ENCODE assay signal across 14 mouse cellular contexts in genomic region chrX:11795010-11795409, GRCm38 (mm10).
DNase-seq lines count a peak whose midpoint lies in the region; ATAC-seq and TF ChIP-seq lines count a peak whose summit lies in the region.
"Had no signal": no experiment of that assay in that cellular context is flagged by ENCODE, and none has a peak within 500 bp of the region (broad histone marks: within the 10 kb centered on the region; RNA-seq: fewer than 3 reads in every experiment).

No protein-coding gene starts in this region.

- H3K27me3 ChIP-seq in embryonic facial prominence, embryonic 14.5 days (replicated peaks; ENCODE audit: control insufficient read depth, insufficient read depth, low read length) = peaks cover 3% of the 10 kb centered on the region; the same call in 1 of the 2 replicates
- H3K27me3 ChIP-seq in embryonic facial prominence, embryonic 10.5 days (replicated peaks; ENCODE audit: low read depth, poor library complexity, severe bottlenecking) = peaks cover 74% of the 10 kb centered on the region
- no peaks in the 10 kb centered on the region for H3K27me3 ChIP-seq in kidney, postnatal 0 days (ENCODE audit: insufficient read depth, low read length)
- H3K27me3 ChIP-seq in lung, postnatal 0 days (replicated peaks; ENCODE audit: insufficient read depth, low read length) = no peaks in the 10 kb centered on the region
- H3K27me3 ChIP-seq in heart, embryonic 11.5 days (ENCODE audit: control insufficient read depth, insufficient read depth, low read length) = no peaks in the 10 kb centered on the region

- H3K4me3 ChIP-seq in embryonic facial prominence, embryonic 14.5 days (ENCODE audit: low read depth, low read length) = no peak overlapping the region
- H3K4me3 ChIP-seq in embryonic facial prominence, embryonic 10.5 days = no peak overlapping the region
- no peak overlapping the region for H3K4me3 ChIP-seq in kidney, postnatal 0 days (replicated peaks; ENCODE audit: low read depth, low read length)
- H3K4me3 ChIP-seq in lung, postnatal 0 days (ENCODE audit: low read depth, low read length) = no peak overlapping the region
- H3K4me3 ChIP-seq in heart, embryonic 11.5 days (ENCODE audit: low read depth, low read length) = no peak overlapping the region
- H3K4me3 ChIP-seq: neural tube, embryonic 15.5 days had no signal

- H3K9ac ChIP-seq in embryonic facial prominence, embryonic 14.5 days (ENCODE audit: low read depth, low read length) = no peak overlapping the region
- no peak overlapping the region for H3K9ac ChIP-seq in kidney, postnatal 0 days (ENCODE audit: low read depth, low read length)
- H3K9ac ChIP-seq in lung, postnatal 0 days (replicated peaks; ENCODE audit: low read depth) = no peak overlapping the region
- H3K9ac ChIP-seq in heart, embryonic 11.5 days (ENCODE audit: low read depth, low read length) = no peak overlapping the region
- H3K9ac ChIP-seq: liver, embryonic 14.5 days; neural tube, embryonic 15.5 days had no signal

- TF ChIP-seq EP300 in lung, postnatal 0 days (IDR thresholded peaks at IDR 0.05) = no peak

- H3K36me3 ChIP-seq in embryonic facial prominence, embryonic 14.5 days (ENCODE audit: control insufficient read depth, insufficient read depth, low read length) = no peaks in the 10 kb centered on the region
- H3K36me3 ChIP-seq in embryonic facial prominence, embryonic 10.5 days (replicated peaks) = no peaks in the 10 kb centered on the region
- H3K36me3 ChIP-seq in kidney, postnatal 0 days (ENCODE audit: insufficient read depth, low read length) = no peaks in the 10 kb centered on the region
- H3K36me3 ChIP-seq in lung, postnatal 0 days (ENCODE audit: insufficient read depth, low read length) = no peaks in the 10 kb centered on the region
- H3K36me3 ChIP-seq in heart, embryonic 11.5 days (ENCODE audit: control insufficient read depth, insufficient read depth, low read length) = no peaks in the 10 kb centered on the region
- H3K36me3 ChIP-seq: neural tube, embryonic 15.5 days had no signal

- no peaks in the 10 kb centered on the region for H3K4me1 ChIP-seq in embryonic facial prominence, embryonic 14.5 days (ENCODE audit: control insufficient read depth, insufficient read depth, low read length)
- H3K4me1 ChIP-seq in embryonic facial prominence, embryonic 10.5 days = peaks cover 14% of the 10 kb centered on the region
- H3K4me1 ChIP-seq in kidney, postnatal 0 days (replicated peaks; ENCODE audit: insufficient read depth, low read length) = no peaks in the 10 kb centered on the region
- no peaks in the 10 kb centered on the region for H3K4me1 ChIP-seq in lung, postnatal 0 days (ENCODE audit: insufficient read depth, low read depth, low read length)
- H3K4me1 ChIP-seq in heart, embryonic 11.5 days (ENCODE audit: control insufficient read depth, insufficient read depth, low read length) = no peaks in the 10 kb centered on the region

- 60% methylated on average over 6 of the region's 6 CpGs for WGBS in embryonic facial prominence, embryonic 14.5 days
- WGBS in embryonic facial prominence, embryonic 10.5 days = 71% methylated on average over 6 of the region's 6 CpGs
- 66% methylated on average over 6 of the region's 6 CpGs for WGBS in kidney, postnatal 0 days
- WGBS in lung, postnatal 0 days = 49% methylated on average over 6 of the region's 6 CpGs
- WGBS in heart, embryonic 11.5 days (ENCODE audit: insufficient replicate concordance) = 82% methylated on average over 6 of the region's 6 CpGs

- peak; percentile 15; the same call in 1 of the 2 replicates for ATAC-seq in embryonic facial prominence, embryonic 14.5 days (ENCODE audit: low read depth)
- ATAC-seq in kidney, postnatal 0 days (replicated peaks; ENCODE audit: low FRiP score, low read depth) = no peak
- ATAC-seq in lung, postnatal 0 days = peak; percentile 82
- ATAC-seq in heart, embryonic 11.5 days (replicated peaks; ENCODE audit: insufficient number of reproducible peaks, low FRiP score, low TSS enrichment) = no peak

- TF ChIP-seq CTCF in kidney, postnatal 0 days (IDR thresholded peaks at IDR 0.05; ENCODE audit: low read depth) = no peak
- no peak for TF ChIP-seq CTCF in lung, postnatal 0 days (IDR thresholded peaks at IDR 0.05)

- H3K9me3 ChIP-seq in embryonic facial prominence, embryonic 14.5 days (ENCODE audit: control insufficient read depth, low read length) = no peaks in the 10 kb centered on the region
- H3K9me3 ChIP-seq in embryonic facial prominence, embryonic 10.5 days = peaks cover 3% of the 10 kb centered on the region; the same call in 1 of the 2 replicates
- H3K9me3 ChIP-seq in kidney, postnatal 0 days (replicated peaks; ENCODE audit: low read length) = no peaks in the 10 kb centered on the region
- H3K9me3 ChIP-seq in lung, postnatal 0 days (ENCODE audit: low read length) = no peaks in the 10 kb centered on the region
- no peaks in the 10 kb centered on the region for H3K9me3 ChIP-seq in heart, embryonic 11.5 days (replicated peaks; ENCODE audit: control insufficient read depth, low read length)
- H3K9me3 ChIP-seq: neural tube, embryonic 15.5 days had no signal

- no peak overlapping the region for H3K4me2 ChIP-seq in embryonic facial prominence, embryonic 14.5 days (ENCODE audit: low read depth, low read length)
- no peak overlapping the region for H3K4me2 ChIP-seq in kidney, postnatal 0 days (ENCODE audit: low read length)
- no peak overlapping the region for H3K4me2 ChIP-seq in lung, postnatal 0 days (replicated peaks; ENCODE audit: low read depth, low read length)
- no peak overlapping the region for H3K4me2 ChIP-seq in heart, embryonic 11.5 days
- H3K4me2 ChIP-seq: neural tube, embryonic 15.5 days had no signal

- DNase-seq in embryonic facial prominence, embryonic 14.5 days (ENCODE audit: low spot score) = peak; percentile 47
- no peak for DNase-seq in embryonic facial prominence, embryonic 10.5 days (ENCODE audit: low spot score)
- DNase-seq in R1 (ENCODE audit: low read depth, low spot score) = peak; percentile 9
- DNase-seq in kidney, postnatal 0 days (ENCODE audit: low spot score) = peak; percentile 47
- peak; percentile 76 for DNase-seq in lung, postnatal 0 days (ENCODE audit: low spot score)
- no peak for DNase-seq in left cerebral cortex, postnatal 4 days
- no peak for DNase-seq in cerebellum, postnatal 10 days
- DNase-seq: cerebellum, adult 9-10 months; heart, postnatal 36 days; midbrain, embryonic 14.5 days; right cerebral cortex, postnatal 14 days had no signal

- intact Hi-C loops in left cerebral cortex, postnatal 4 days (cut with DNase I) = no loop called here

- no peak overlapping the region; the same call in 1 of the 2 replicates for H3K27ac ChIP-seq in embryonic facial prominence, embryonic 14.5 days (replicated peaks; ENCODE audit: low read depth, low read length)
- H3K27ac ChIP-seq in embryonic facial prominence, embryonic 10.5 days (replicated peaks) = no peak overlapping the region
- no peak overlapping the region for H3K27ac ChIP-seq in kidney, postnatal 0 days
- no peak overlapping the region for H3K27ac ChIP-seq in lung, postnatal 0 days (ENCODE audit: low read length)
- H3K27ac ChIP-seq in heart, embryonic 11.5 days (ENCODE audit: low read depth, low read length) = no peak overlapping the region
- H3K27ac ChIP-seq: liver, embryonic 14.5 days; neural tube, embryonic 15.5 days had no signal

Comparison
In these comparisons a context has a peak if more than half of its experiments do, and no peak if none do; other contexts are left out.
1. DNase-seq: peak in embryonic facial prominence, embryonic 14.5 days (single experiment), R1 (single experiment), kidney, postnatal 0 days (single experiment) and lung, postnatal 0 days (single experiment); none in embryonic facial prominence, embryonic 10.5 days (single experiment), left cerebral cortex, postnatal 4 days (single experiment) and cerebellum, postnatal 10 days (0 of 2).
2. ATAC-seq: peak in embryonic facial prominence, embryonic 14.5 days (single experiment) and lung, postnatal 0 days (single experiment); none in kidney, postnatal 0 days (single experiment) and heart, embryonic 11.5 days (single experiment).